Mouse (Mus musculus) intestine, postnatal 0 days (tissue): Measurements from ENCODE around the gene Nrip1. TPM values are rescaled to one million over a fixed set of nuclear protein-coding genes. Genes with fewer than 3 reads are reported as not detected.

ENCODE experiments used
- ATAC-seq: fragments of 200-750 bp; cut with Nextera tagmentation; 2 replicates; pipeline ENCODE4 v1.8.0; 2017; ENCODE audit warnings: mild to moderate bottlenecking, moderate TSS enrichment, moderate library complexity
- H3K27ac ChIP-seq: fragments of 300-500 bp; sonication (generic); 2 replicates; pipeline ENCODE4 v1.5.1; 2014; ENCODE audit warnings: mild to moderate bottlenecking, low read depth, low read length, moderate library complexity
- H3K27me3 ChIP-seq: fragments of 300-500 bp; sonication (generic); replicated peaks from 2 replicates; pipeline ENCODE4 v1.6.1; 2014; ENCODE audit warnings: low read length, mixed read lengths; ENCODE audit not compliant: control insufficient read depth, insufficient read depth
- H3K36me3 ChIP-seq: fragments of 300-500 bp; sonication (generic); 2 replicates; pipeline ENCODE4 v1.6.1; 2014; ENCODE audit warnings: mild to moderate bottlenecking, moderate library complexity; ENCODE audit not compliant: control insufficient read depth, insufficient read depth
- H3K4me1 ChIP-seq: fragments of 300-500 bp; sonication (generic); replicated peaks from 2 replicates; pipeline ENCODE4 v1.6.1; 2014; ENCODE audit warnings: antibody characterized with exemption, low read length, mixed read lengths; ENCODE audit not compliant: control insufficient read depth, insufficient read depth
- H3K4me2 ChIP-seq: fragments of 300-500 bp; sonication (generic); replicated peaks from 2 replicates; pipeline ENCODE4 v1.6.1; 2014; ENCODE audit warnings: low read depth, mild to moderate bottlenecking, moderate library complexity
- H3K4me3 ChIP-seq: fragments of 300-500 bp; sonication (generic); 2 replicates; pipeline ENCODE4 v1.5.1; 2014; ENCODE audit warnings: low read depth, low read length
- H3K9ac ChIP-seq: fragments of 300-500 bp; sonication (generic); 2 replicates; pipeline ENCODE4 v1.6.1; 2014; ENCODE audit warnings: mild to moderate bottlenecking, low read depth, low read length
- H3K9me3 ChIP-seq: fragments of 300-500 bp; sonication (generic); 2 replicates; pipeline ENCODE4 v1.6.1; 2016; ENCODE audit warnings: mixed run types; ENCODE audit not compliant: control insufficient read depth
- CTCF ChIP-seq: sonication (generic); IDR thresholded peaks from 2 replicates; pipeline ENCODE4 v1.5.1; 2016; ENCODE audit warnings: low read depth, mild to moderate bottlenecking, control low read depth, antibody characterized with exemption, moderate library complexity
- WGBS: fragments of 180-500 bp; shearing (Covaris S2); extraction: QIAGEN DNeasy Blood & Tissue Kit; methylation state at CpG from one replicate; pipeline ENCODE4 v1.1.7; 2014; 5-methylcytosine and 5-hydroxymethylcytosine counted together
- polyA plus RNA-seq: library from polyadenylated mRNA; unstranded; fragments of >200 nt; fragmentation: Nextera tagmentation; extraction: Ambion mirVana; gene quantifications from 2 replicates; pipeline ENCODE4 v1.2.1, GENCODE M21; 2015

Nrip1 gene
- polyA plus RNA-seq, 1 experiment from 2014 or later, result 27.8 TPM

DNA sequence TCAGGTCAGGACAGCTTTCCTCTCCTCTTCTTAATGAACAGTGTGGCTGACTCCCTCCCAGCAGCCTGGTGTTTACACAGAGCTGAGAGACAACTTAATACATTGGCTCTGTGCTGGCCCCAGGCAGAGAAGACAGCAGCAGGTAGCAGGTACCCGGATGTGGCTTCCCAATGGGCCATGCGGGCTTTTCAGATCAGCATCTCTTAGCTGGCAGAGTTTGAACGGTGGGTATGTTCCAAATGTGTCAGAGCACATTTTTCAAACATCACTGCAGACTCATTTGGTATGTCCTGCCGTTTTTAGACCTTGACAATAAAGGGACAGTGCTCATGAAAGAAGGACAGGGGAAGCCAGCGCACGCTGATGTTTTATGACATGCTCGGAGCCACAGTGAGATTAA is 98.5 kb downstream of the Nrip1 start:
- 66% methylated on average over 7 of the region's 7 CpGs for WGBS
- Histone ChIP-seq H3K27ac (no peak overlapping the region), H3K4me2 (no peak overlapping the region), H3K9me3 (no peaks in the 10 kb centered on the region), H3K4me1 (no peaks in the 10 kb centered on the region), H3K9ac (no peak overlapping the region), H3K36me3 (no peaks in the 10 kb centered on the region), H3K4me3 (no peak overlapping the region), H3K27me3 (no peaks in the 10 kb centered on the region)
- TF ChIP-seq CTCF, result no peak
- no peak for ATAC-seq

DNA sequence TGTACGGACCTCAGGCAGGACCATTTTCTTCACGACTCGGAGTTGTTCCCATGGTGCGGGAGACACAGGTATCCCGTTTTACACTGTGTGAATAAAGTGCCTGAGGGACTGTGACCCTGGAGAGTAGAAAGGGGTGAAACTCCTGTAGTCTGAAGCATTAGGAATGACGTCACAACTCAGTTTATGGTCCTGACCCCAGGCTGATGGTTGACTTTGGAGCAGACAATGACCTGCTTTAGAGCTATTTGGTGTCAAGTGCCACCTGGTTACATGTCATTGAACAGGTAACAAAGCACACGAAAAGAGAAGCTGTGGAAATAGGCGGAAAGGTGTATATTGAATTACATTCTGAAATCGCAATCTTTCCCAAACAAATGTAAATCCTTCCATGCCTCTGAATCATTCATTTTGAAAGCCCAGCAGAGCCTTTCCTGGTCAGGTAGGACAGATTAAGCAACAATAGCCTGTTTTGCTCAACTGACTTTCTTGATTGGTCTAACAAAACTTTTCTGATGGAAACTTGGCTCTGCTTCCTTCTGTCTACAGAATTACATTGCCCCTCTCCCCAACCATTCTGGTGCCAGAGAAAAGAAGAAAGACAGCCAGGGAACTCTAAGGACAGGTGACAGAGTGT is 106.9 kb downstream of the Nrip1 start:
- 87% methylated on average over 9 of the region's 9 CpGs for WGBS
- H3K27ac ChIP-seq, result no peak overlapping the region
- ATAC-seq, result no peak

DNA sequence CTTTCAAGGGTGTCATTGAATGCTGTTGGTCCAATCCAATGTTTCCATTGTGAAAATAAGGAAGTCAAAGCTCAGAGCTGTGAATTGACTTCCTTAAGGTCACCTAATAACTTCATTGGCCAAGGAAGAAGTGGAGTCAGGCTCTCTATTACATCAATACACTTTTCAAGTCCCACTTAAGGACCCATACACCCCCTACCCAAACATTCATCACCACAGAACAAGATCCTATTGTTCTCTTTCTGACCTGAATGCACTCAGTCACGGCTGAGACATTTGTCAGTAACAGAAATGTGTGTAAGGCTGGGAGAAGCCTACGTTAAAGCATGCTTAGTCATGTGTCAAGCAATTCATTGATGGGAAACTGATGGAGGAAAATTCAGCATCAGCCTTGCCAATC is 107.8 kb downstream of the Nrip1 start:
- no peaks in the 10 kb centered on the region for H3K27me3 ChIP-seq
- no peak overlapping the region for H3K4me2 ChIP-seq
- H3K27ac ChIP-seq, result no peak overlapping the region
- H3K9me3 ChIP-seq, result no peaks in the 10 kb centered on the region
- no peaks in the 10 kb centered on the region for H3K4me1 ChIP-seq
- TF ChIP-seq CTCF, result no peak
- 59% methylated on average over 2 of the region's 2 CpGs for WGBS
- H3K9ac ChIP-seq, result no peak overlapping the region
- H3K4me3 ChIP-seq, result no peak overlapping the region
- no peak for ATAC-seq
- no peaks in the 10 kb centered on the region for H3K36me3 ChIP-seq

More for the DNA sequence above, 106.9 kb downstream of the Nrip1 start:
- Histone ChIP-seq H3K4me1 (no peaks in the 10 kb centered on the region), H3K9me3 (no peaks in the 10 kb centered on the region), H3K4me3 (no peak overlapping the region), H3K27me3 (no peaks in the 10 kb centered on the region), H3K9ac (no peak overlapping the region), H3K4me2 (no peak overlapping the region), H3K36me3 (no peaks in the 10 kb centered on the region)
- TF ChIP-seq CTCF, result no peak

DNA sequence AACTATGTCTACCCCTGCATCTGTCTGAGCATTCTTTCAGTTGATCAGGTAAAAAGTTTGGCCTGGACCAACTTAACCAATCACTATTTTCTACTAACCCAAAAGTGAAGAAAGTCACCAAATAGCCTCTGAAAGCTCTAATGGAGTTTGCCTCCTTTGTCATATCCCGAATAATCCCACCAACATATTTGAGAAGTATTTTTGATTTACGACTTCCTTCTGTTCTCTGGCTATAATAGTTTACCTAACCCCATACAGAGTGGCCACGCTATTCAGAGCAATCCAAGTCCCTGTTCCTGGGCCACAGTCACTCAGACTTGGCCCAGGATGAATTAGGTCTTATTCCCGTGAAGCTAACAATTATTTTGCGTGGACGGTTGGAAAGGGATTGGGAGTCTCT is 108.3 kb downstream of the Nrip1 start:
- no peaks in the 10 kb centered on the region for H3K4me1 ChIP-seq
- no peaks in the 10 kb centered on the region for H3K27me3 ChIP-seq
- no peaks in the 10 kb centered on the region for H3K36me3 ChIP-seq
- H3K27ac ChIP-seq, result no peak overlapping the region
- no peak overlapping the region for H3K4me3 ChIP-seq
- ATAC-seq, result no peak
- H3K9ac ChIP-seq, result no peak overlapping the region
- H3K9me3 ChIP-seq, result no peaks in the 10 kb centered on the region
- TF ChIP-seq CTCF, result no peak
- no peak overlapping the region for H3K4me2 ChIP-seq
- WGBS, result 54% methylated on average over 6 of the region's 6 CpGs

DNA sequence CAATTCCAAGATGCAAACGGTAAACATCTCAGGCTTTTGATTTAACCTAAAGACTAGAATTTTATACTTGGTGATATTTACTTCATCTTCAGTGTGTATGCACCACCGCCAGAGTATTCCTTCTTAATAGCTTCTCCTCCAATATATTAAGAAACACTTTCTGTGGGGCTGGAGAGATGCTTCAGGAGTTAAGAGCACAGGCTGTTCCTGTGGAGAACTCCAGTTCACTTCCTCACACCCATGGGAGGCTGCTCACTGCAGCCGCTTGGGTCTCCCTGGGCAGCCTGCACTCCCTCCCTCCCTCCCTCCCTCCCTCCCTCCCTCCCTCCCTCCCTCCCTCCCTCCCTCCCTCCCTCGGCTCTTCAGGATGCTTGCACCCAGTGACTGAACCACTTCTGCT is 110.2 kb downstream of the Nrip1 start:
- Histone ChIP-seq H3K4me1 (no peaks in the 10 kb centered on the region), H3K27me3 (no peaks in the 10 kb centered on the region), H3K4me2 (no peak overlapping the region), H3K4me3 (no peak overlapping the region), H3K9me3 (no peaks in the 10 kb centered on the region), H3K36me3 (no peaks in the 10 kb centered on the region), H3K27ac (no peak overlapping the region), H3K9ac (no peak overlapping the region)
- 79% methylated on average over 3 of the region's 4 CpGs for WGBS
- ATAC-seq, result no peak
- TF ChIP-seq CTCF, result no peak

DNA sequence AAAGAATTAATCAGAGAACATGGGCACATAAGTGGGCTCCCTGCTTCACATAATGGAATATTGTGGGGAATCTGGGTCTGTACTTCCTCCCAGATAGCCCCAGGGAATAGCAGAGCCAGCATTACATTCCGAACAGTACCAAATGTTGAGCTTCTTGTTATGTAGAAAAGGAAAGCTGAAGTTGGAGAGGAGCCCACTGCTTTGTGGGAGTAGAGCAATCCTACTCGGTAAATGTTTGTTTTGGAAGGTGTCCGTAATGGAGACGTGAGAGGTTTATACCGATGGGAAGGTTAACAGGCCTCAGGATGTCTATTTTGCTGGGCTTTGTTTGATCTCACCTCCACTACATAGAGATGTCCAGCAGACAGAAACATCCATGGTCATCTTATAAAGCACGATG is 113.3 kb downstream of the Nrip1 start:
- Histone ChIP-seq H3K27me3 (no peaks in the 10 kb centered on the region), H3K4me2 (no peak overlapping the region), H3K36me3 (no peaks in the 10 kb centered on the region), H3K4me3 (no peak overlapping the region), H3K4me1 (no peaks in the 10 kb centered on the region), H3K27ac (no peak overlapping the region), H3K9me3 (no peaks in the 10 kb centered on the region), H3K9ac (no peak overlapping the region)
- ATAC-seq, result no peak
- WGBS, result 60% methylated on average over 6 of the region's 6 CpGs
- no peak for TF ChIP-seq CTCF

DNA sequence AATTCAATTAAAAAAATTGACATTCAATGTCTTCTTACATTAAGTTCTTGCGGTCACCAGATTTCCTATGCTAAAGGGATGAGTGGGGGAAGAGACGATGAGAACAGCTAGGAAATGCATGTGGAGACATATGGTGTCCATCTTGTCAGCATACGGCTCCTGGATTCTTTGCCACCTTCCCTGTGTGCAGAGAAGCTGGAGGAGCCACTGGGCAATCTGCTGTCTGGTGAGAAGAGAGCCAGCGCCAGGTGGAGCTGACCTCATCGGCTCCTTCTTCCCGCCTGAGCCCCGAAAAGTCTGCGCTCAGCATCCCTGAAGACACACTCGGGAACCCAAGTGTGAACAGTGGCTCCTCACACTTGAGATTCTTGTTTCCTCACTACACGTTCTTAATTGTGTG is 121.8 kb downstream of the Nrip1 start:
- H3K9ac ChIP-seq, result no peak overlapping the region
- no peaks in the 10 kb centered on the region for H3K4me1 ChIP-seq
- no peak overlapping the region for H3K27ac ChIP-seq
- H3K9me3 ChIP-seq, result no peaks in the 10 kb centered on the region
- ATAC-seq, result no peak
- H3K36me3 ChIP-seq, result no peaks in the 10 kb centered on the region
- H3K27me3 ChIP-seq, result no peaks in the 10 kb centered on the region
- 88% methylated on average over 10 of the region's 10 CpGs for WGBS
- no peak overlapping the region for H3K4me3 ChIP-seq
- TF ChIP-seq CTCF, result no peak
- H3K4me2 ChIP-seq, result no peak overlapping the region
